Mouse (Mus musculus) forebrain, embryonic 13.5 days (tissue): ENCODE results near the gene Bzw1. TPM values are rescaled to one million over a fixed set of nuclear protein-coding genes. Genes with fewer than 3 reads are reported as not detected.

Experiments used
- ATAC-seq: fragments of 200-750 bp; cut with Nextera tagmentation; 2 replicates; pipeline ENCODE4 v1.8.0; 2017
- H3K27ac ChIP-seq: fragments of 300-500 bp; sonication (generic); 2 replicates; pipeline ENCODE4 v1.5.1; 2015; ENCODE audit warnings: inconsistent platforms, mild to moderate bottlenecking, moderate library complexity
- H3K27me3 ChIP-seq: fragments of 300-500 bp; sonication (generic); 2 replicates; pipeline ENCODE4 v1.6.1; 2015; ENCODE audit warnings: mild to moderate bottlenecking, inconsistent platforms
- H3K36me3 ChIP-seq: fragments of 300-500 bp; sonication (generic); 2 replicates; pipeline ENCODE4 v1.6.1; 2015; ENCODE audit warnings: mild to moderate bottlenecking, inconsistent platforms; ENCODE audit not compliant: poor library complexity, severe bottlenecking
- H3K4me1 ChIP-seq: fragments of 300-500 bp; sonication (generic); 2 replicates; pipeline ENCODE4 v1.6.1; 2015; ENCODE audit warnings: inconsistent platforms
- H3K4me2 ChIP-seq: fragments of 300-500 bp; sonication (generic); 2 replicates; pipeline ENCODE4 v1.6.1; 2015; ENCODE audit warnings: inconsistent platforms, mild to moderate bottlenecking, moderate library complexity
- H3K4me3 ChIP-seq: fragments of 300-500 bp; sonication (generic); 2 replicates; pipeline ENCODE4 v1.5.1; 2015; ENCODE audit warnings: mild to moderate bottlenecking, inconsistent platforms
- H3K9ac ChIP-seq: fragments of 300-500 bp; sonication (generic); 2 replicates; pipeline ENCODE4 v1.6.1; 2015; ENCODE audit warnings: mild to moderate bottlenecking, inconsistent platforms
- H3K9me3 ChIP-seq: fragments of 300-500 bp; sonication (generic); replicated peaks from 2 replicates; pipeline ENCODE4 v1.6.1; 2016; ENCODE audit warnings: inconsistent platforms
- WGBS: fragments of 180-500 bp; shearing (Covaris S2); methylation state at CpG from one replicate; pipeline ENCODE4 v1.1.7; 2015; 5-methylcytosine and 5-hydroxymethylcytosine counted together
- polyA plus RNA-seq: library from polyadenylated mRNA; unstranded; fragments of >200 nt; fragmentation: Nextera tagmentation; extraction: Ambion mirVana; gene quantifications from 2 replicates; pipeline ENCODE4 v1.2.1, GENCODE M21; 2015

Bzw1 gene
- polyA plus RNA-seq, 1 experiment from 2014 or later = 458 TPM

GRCm38 (mm10) chr1:58407321-58407720 is 14.6 kb downstream of the Bzw1 start:
- 95% methylated on average over 7 of the region's 7 CpGs for WGBS
- H3K4me1 ChIP-seq = no peaks in the 10 kb centered on the region
- H3K9me3 ChIP-seq = no peaks in the 10 kb centered on the region
- no peak overlapping the region for H3K27ac ChIP-seq
- no peak overlapping the region for H3K4me2 ChIP-seq
- H3K4me3 ChIP-seq = no peak overlapping the region
- peaks cover 76% of the 10 kb centered on the region for H3K36me3 ChIP-seq
- H3K9ac ChIP-seq = no peak overlapping the region
- H3K27me3 ChIP-seq = no peaks in the 10 kb centered on the region
- no peak for ATAC-seq

GRCm38 (mm10) chr1:58408141-58408540 is 15.4 kb downstream of the Bzw1 start:
- ATAC-seq = no peak
- H3K4me1 ChIP-seq = no peaks in the 10 kb centered on the region
- no peak overlapping the region for H3K4me3 ChIP-seq
- peaks cover 75% of the 10 kb centered on the region for H3K36me3 ChIP-seq
- no peak overlapping the region for H3K4me2 ChIP-seq
- no peaks in the 10 kb centered on the region for H3K9me3 ChIP-seq
- H3K27ac ChIP-seq = no peak overlapping the region
- no peaks in the 10 kb centered on the region for H3K27me3 ChIP-seq
- H3K9ac ChIP-seq = no peak overlapping the region
- WGBS = 89% methylated on average over 6 of the region's 6 CpGs

GRCm38 (mm10) chr1:58409553-58410197 is 17.0 kb downstream of the Bzw1 start:
- Histone ChIP-seq H3K4me1 (no peaks in the 10 kb centered on the region), H3K4me3 (no peak overlapping the region), H3K27ac (no peak overlapping the region), H3K9ac (no peak overlapping the region), H3K36me3 (peaks cover 75% of the 10 kb centered on the region), H3K27me3 (no peaks in the 10 kb centered on the region), H3K4me2 (no peak overlapping the region), H3K9me3 (no peaks in the 10 kb centered on the region)
- peak; percentile 50; the same call in 1 of the 2 replicates for ATAC-seq
- 81% methylated on average over 5 of the region's 5 CpGs for whole genome bisulfite sequencing

GRCm38 (mm10) chr1:58410198-58410588 is 17.5 kb downstream of the Bzw1 start:
- H3K4me2 ChIP-seq = no peak overlapping the region
- no peaks in the 10 kb centered on the region for H3K9me3 ChIP-seq
- H3K9ac ChIP-seq = no peak overlapping the region
- no peaks in the 10 kb centered on the region for H3K27me3 ChIP-seq
- no peak overlapping the region for H3K27ac ChIP-seq
- no peak for ATAC-seq
- H3K4me1 ChIP-seq = no peaks in the 10 kb centered on the region
- WGBS = 80% methylated on average over 3 of the region's 3 CpGs
- H3K4me3 ChIP-seq = no peak overlapping the region
- peaks cover 79% of the 10 kb centered on the region for H3K36me3 ChIP-seq

DNA sequence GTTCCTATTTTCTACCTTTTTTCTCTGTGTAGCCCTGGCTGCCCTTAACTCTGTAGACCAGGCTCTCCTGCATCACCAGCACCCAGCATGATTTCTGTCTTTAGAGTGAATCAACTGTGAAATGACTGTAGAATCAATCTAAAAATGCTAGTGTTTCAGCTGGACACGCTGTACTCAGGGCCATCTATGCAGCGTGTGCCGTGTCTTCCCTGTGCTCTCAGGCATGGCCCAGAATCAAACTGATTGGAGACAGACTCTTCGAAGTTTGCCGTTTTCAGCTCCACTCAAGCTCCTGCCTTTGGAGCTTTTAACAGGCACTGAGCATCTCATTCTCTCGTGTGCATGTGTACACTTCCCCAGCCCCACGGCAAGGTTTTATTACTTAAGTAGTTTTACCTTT is 18.1 kb downstream of the Bzw1 start:
- peaks cover 80% of the 10 kb centered on the region for H3K36me3 ChIP-seq
- WGBS = 96% methylated on average over 7 of the region's 7 CpGs
- H3K9me3 ChIP-seq = no peaks in the 10 kb centered on the region
- no peak overlapping the region for H3K4me3 ChIP-seq
- H3K4me2 ChIP-seq = no peak overlapping the region
- no peak overlapping the region for H3K9ac ChIP-seq
- H3K4me1 ChIP-seq = no peaks in the 10 kb centered on the region
- H3K27ac ChIP-seq = no peak overlapping the region
- ATAC-seq = no peak
- H3K27me3 ChIP-seq = no peaks in the 10 kb centered on the region

GRCm38 (mm10) chr1:58415442-58415841 is 22.7 kb downstream of the Bzw1 start:
- H3K36me3 ChIP-seq = peaks cover 90% of the 10 kb centered on the region
- H3K4me1 ChIP-seq = no peaks in the 10 kb centered on the region
- no peak overlapping the region for H3K4me3 ChIP-seq
- H3K9ac ChIP-seq = no peak overlapping the region
- no peak overlapping the region for H3K27ac ChIP-seq
- H3K27me3 ChIP-seq = no peaks in the 10 kb centered on the region
- no peak for ATAC-seq
- H3K4me2 ChIP-seq = no peak overlapping the region
- WGBS = 19% methylated on average over 1 of the region's 1 CpGs
- H3K9me3 ChIP-seq = no peaks in the 10 kb centered on the region

DNA sequence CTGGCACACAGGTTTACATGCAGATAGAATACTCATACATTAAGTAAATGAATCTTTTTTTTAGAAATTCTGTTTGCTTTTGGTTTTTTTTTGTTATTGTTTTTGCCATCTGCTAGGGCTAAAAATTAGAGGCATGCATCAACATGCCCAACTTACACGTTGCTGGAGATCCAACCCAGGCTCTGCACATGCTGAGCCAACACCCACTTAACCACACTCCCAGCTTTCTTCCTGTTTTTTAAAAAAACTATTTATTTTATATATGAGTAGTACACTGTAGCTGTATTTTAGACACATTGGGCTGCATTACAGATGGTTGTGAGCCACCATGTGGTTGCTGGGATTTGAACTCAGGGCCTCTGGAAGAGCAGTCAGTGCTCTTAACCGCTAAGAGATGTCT is 23.4 kb downstream of the Bzw1 start:
- whole genome bisulfite sequencing = 92% methylated on average over 2 of the region's 2 CpGs
- peaks cover 87% of the 10 kb centered on the region for H3K36me3 ChIP-seq
- no peak for ATAC-seq
- H3K4me2 ChIP-seq = no peak overlapping the region
- no peak overlapping the region for H3K9ac ChIP-seq
- no peaks in the 10 kb centered on the region for H3K9me3 ChIP-seq
- H3K4me1 ChIP-seq = peaks cover 3% of the 10 kb centered on the region
- no peaks in the 10 kb centered on the region for H3K27me3 ChIP-seq
- no peak overlapping the region for H3K4me3 ChIP-seq
- no peak overlapping the region for H3K27ac ChIP-seq

- Histone ChIP-seq H3K4me2 (no peak overlapping the region), H3K4me1 (peaks cover 19% of the 10 kb centered on the region), H3K27me3 (no peaks in the 10 kb centered on the region), H3K4me3 (no peak overlapping the region), H3K9me3 (no peaks in the 10 kb centered on the region), H3K36me3 (peaks cover 57% of the 10 kb centered on the region), H3K9ac (no peak overlapping the region), H3K27ac (no peak overlapping the region)
- 81% methylated on average over 10 of the region's 10 CpGs for WGBS
- ATAC-seq = no peak
Observed at GRCm38 (mm10) chr1:58420032-58420431, 27.3 kb downstream of the Bzw1 start.

- WGBS = 80% methylated on average over 7 of the region's 7 CpGs
- H3K4me1 ChIP-seq = peaks cover 19% of the 10 kb centered on the region
- H3K9me3 ChIP-seq = no peaks in the 10 kb centered on the region
- H3K9ac ChIP-seq = no peak overlapping the region
- no peak overlapping the region for H3K4me3 ChIP-seq
- H3K36me3 ChIP-seq = peaks cover 49% of the 10 kb centered on the region
- no peaks in the 10 kb centered on the region for H3K27me3 ChIP-seq
- no peak for ATAC-seq
- H3K27ac ChIP-seq = no peak overlapping the region
- peak overlapping the region; percentile 80; the same call in 1 of the 2 replicates for H3K4me2 ChIP-seq
Observed at GRCm38 (mm10) chr1:58420961-58421360, 28.3 kb downstream of the Bzw1 start.

GRCm38 (mm10) chr1:58422879-58423278 is 30.2 kb downstream of the Bzw1 start:
- ATAC-seq = peak; percentile 53

GRCm38 (mm10) chr1:58423371-58424248 is 30.9 kb downstream of the Bzw1 start, which contains the start of gene Clk1:
Gene Clk1 (minus strand): TSS chr1:58424066.
- peak within 1 kb of the TSS; percentile 99 for H3K27ac ChIP-seq
- peaks cover 25% of the 10 kb centered on the region for H3K36me3 ChIP-seq
- peaks cover 19% of the 10 kb centered on the region for H3K4me1 ChIP-seq
- H3K27me3 ChIP-seq = no peaks in the 10 kb centered on the region
- peak within 1 kb of the TSS; percentile 80 for H3K4me2 ChIP-seq
- no peaks in the 10 kb centered on the region for H3K9me3 ChIP-seq
- H3K4me3 ChIP-seq = peak within 1 kb of the TSS; percentile 100
- under 1% methylated on average over 79 of the region's 79 CpGs for WGBS
- H3K9ac ChIP-seq = peak within 1 kb of the TSS; percentile 100
- peak; percentile 95 for ATAC-seq

More at GRCm38 (mm10) chr1:58422879-58423278, 30.2 kb downstream of the Bzw1 start:
- peaks cover 19% of the 10 kb centered on the region for H3K4me1 ChIP-seq
- peak overlapping the region; percentile 99; the same call in 1 of the 2 replicates for H3K27ac ChIP-seq
- peaks cover 32% of the 10 kb centered on the region for H3K36me3 ChIP-seq
- H3K4me3 ChIP-seq = peak overlapping the region; percentile 100
- H3K9ac ChIP-seq = peak overlapping the region; percentile 100
- H3K4me2 ChIP-seq = peak overlapping the region; percentile 80
- no peaks in the 10 kb centered on the region for H3K9me3 ChIP-seq
- H3K27me3 ChIP-seq = no peaks in the 10 kb centered on the region
- WGBS = 12% methylated on average over 13 of the region's 13 CpGs

DNA sequence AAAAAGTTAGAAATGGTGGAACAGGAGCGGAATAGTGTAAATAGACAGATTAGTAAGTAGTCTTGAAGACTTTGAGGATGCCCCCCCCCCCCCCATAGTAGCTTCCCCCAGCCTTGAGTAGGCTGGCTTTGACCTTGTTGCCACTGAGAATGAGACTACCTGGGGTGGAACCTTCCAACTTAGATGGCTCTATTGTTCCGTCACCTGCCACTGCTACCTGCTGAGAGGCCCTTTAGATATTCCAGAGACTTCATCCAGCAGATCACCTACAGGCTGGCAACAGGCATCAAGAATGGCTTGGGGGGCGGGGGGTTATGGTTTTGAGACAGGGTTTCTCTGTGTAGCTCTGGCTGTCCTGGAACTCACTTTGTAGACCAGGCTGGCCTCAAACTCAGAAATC is 31.9 kb downstream of the Bzw1 start:
- 79% methylated on average over 3 of the region's 3 CpGs for WGBS
- Histone ChIP-seq H3K4me3 (no peak overlapping the region), H3K27me3 (no peaks in the 10 kb centered on the region), H3K9me3 (no peaks in the 10 kb centered on the region), H3K9ac (no peak overlapping the region), H3K36me3 (peaks cover 16% of the 10 kb centered on the region), H3K27ac (no peak overlapping the region), H3K4me2 (peak overlapping the region; percentile 80; the same call in 1 of the 2 replicates), H3K4me1 (peaks cover 19% of the 10 kb centered on the region)
- ATAC-seq = 0 out of 2 replicates have a peak, but pooled peaks have one; percentile 0
